Mouse (Mus musculus) midbrain, embryonic 13.5 days (tissue): ENCODE data around the gene Fndc7. TPM values are rescaled to one million over a fixed set of nuclear protein-coding genes. Genes with fewer than 3 reads are reported as not detected.
"Not testable (repeated sequence)": the region's sequence is repeated elsewhere in the genome, so short reads cannot be mapped to it uniquely, and the experiment has no call there.

ENCODE experiments used
- ATAC-seq: fragments of 200-750 bp; cut with Nextera tagmentation; 2 replicates; pipeline ENCODE4 v1.8.0; 2017; ENCODE audit warnings: mild to moderate bottlenecking, moderate TSS enrichment, moderate library complexity
- H3K27ac ChIP-seq: fragments of 300-500 bp; sonication (generic); 2 replicates; pipeline ENCODE4 v1.5.1; 2015; ENCODE audit warnings: inconsistent platforms, mild to moderate bottlenecking, moderate library complexity
- H3K27me3 ChIP-seq: fragments of 300-500 bp; sonication (generic); 2 replicates; pipeline ENCODE4 v1.6.1; 2015; ENCODE audit warnings: mild to moderate bottlenecking, inconsistent platforms
- H3K36me3 ChIP-seq: fragments of 300-500 bp; sonication (generic); 2 replicates; pipeline ENCODE4 v1.6.1; 2015; ENCODE audit warnings: mild to moderate bottlenecking, inconsistent platforms
- H3K4me1 ChIP-seq: fragments of 300-500 bp; sonication (generic); replicated peaks from 2 replicates; pipeline ENCODE4 v1.6.1; 2015; ENCODE audit warnings: inconsistent platforms
- H3K4me2 ChIP-seq: fragments of 300-500 bp; sonication (generic); replicated peaks from 2 replicates; pipeline ENCODE4 v1.6.1; 2015; ENCODE audit warnings: moderate library complexity, mild to moderate bottlenecking, inconsistent platforms
- H3K4me3 ChIP-seq: fragments of 300-500 bp; sonication (generic); replicated peaks from 2 replicates; pipeline ENCODE4 v1.5.1; 2015; ENCODE audit warnings: mild to moderate bottlenecking, inconsistent platforms
- H3K9ac ChIP-seq: fragments of 300-500 bp; sonication (generic); replicated peaks from 2 replicates; pipeline ENCODE4 v1.6.1; 2015; ENCODE audit warnings: mild to moderate bottlenecking, inconsistent platforms
- H3K9me3 ChIP-seq: fragments of 300-500 bp; sonication (generic); 2 replicates; pipeline ENCODE4 v1.6.1; 2016; ENCODE audit warnings: mild to moderate bottlenecking, inconsistent platforms
- WGBS: fragments of 180-500 bp; shearing (Covaris S2); methylation state at CpG from one replicate; pipeline ENCODE4 v1.1.7; 2015; 5-methylcytosine and 5-hydroxymethylcytosine counted together
- polyA plus RNA-seq: library from polyadenylated mRNA; unstranded; fragments of >200 nt; fragmentation: Nextera tagmentation; extraction: Ambion mirVana; gene quantifications from 2 replicates; pipeline ENCODE4 v1.2.1, GENCODE M21; 2015

The Fndc7 gene
- polyA plus RNA-seq, 1 experiment from 2014 or later: not detected

DNA sequence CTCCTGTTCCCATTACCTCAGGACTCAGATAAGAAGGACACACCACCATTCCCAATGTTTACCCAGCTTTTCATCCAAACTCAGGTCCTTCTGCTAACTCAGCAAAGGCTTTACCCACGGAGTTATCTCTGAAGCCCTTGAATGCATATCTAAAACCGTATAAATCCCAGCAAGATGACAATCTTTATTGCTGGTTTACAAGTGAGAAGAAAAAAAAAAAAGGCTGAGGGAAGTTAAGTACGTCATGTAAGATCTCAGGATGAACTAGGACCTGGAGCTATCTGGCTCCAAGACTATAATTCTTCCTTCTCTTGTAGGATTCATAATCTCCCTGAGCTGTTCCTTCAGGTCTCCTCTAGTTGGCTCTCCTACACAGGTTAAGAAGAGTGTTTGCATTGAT is 38.3 kb downstream of the Fndc7 start:
- H3K4me1 ChIP-seq: peaks cover 14% of the 10 kb centered on the region
- WGBS: 77% methylated on average over 3 of the region's 3 CpGs

DNA sequence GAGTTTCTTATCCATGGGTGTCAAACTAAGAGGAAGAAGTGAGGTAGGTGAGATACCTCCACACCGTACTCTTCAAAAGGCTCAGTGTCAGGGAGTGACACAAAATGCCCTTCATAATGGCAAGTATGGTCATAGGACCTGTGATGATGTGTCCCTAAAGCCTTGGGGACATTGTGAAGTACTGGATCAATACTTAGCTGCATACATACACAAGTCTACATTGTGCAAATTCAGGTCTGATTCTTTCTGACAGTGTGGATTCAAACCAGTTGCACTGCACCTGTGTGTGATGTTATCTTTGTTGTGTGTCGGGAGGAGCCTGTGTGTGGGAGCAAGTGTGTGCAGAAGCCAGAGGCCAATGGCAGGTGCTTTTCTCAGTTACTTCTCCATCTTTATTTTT is 38.7 kb downstream of the Fndc7 start:
- Histone ChIP-seq H3K27ac (no peak overlapping the region), H3K9me3 (no peaks in the 10 kb centered on the region), H3K9ac (no peak overlapping the region), H3K4me3 (no peak overlapping the region), H3K36me3 (no peaks in the 10 kb centered on the region), H3K4me1 (peaks cover 10% of the 10 kb centered on the region), H3K27me3 (no peaks in the 10 kb centered on the region), H3K4me2 (no peak overlapping the region)
- no peak for ATAC-seq
- 92% methylated on average over 2 of the region's 2 CpGs for whole genome bisulfite sequencing

More for the DNA sequence above, 38.3 kb downstream of the Fndc7 start:
- Histone ChIP-seq H3K4me2 (no peak overlapping the region), H3K27ac (no peak overlapping the region), H3K9ac (no peak overlapping the region), H3K9me3 (no peaks in the 10 kb centered on the region), H3K27me3 (no peaks in the 10 kb centered on the region), H3K36me3 (no peaks in the 10 kb centered on the region), H3K4me3 (no peak overlapping the region)
- no peak for ATAC-seq

DNA sequence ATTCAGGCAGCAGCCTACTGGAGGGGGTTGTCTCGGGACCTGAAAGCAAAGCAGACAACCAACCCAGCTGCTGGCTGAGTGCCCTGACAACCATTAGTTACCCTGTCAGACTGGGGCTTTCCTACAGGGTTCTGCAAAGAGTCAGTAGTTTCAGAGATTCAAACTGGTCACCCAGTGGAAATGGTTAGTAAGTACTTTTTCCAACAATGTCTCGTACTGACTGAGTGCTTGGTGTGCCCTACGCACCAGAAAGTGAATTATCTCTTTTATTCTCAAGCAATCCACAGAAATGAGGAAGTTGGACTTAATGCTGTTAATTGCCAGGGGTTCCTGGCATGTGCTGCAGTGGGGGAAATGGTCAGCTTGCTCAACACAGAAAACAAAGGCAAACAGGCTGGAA is 39.3 kb downstream of the Fndc7 start:
- no peak overlapping the region for H3K4me3 ChIP-seq
- WGBS: 73% methylated on average over 3 of the region's 3 CpGs

DNA sequence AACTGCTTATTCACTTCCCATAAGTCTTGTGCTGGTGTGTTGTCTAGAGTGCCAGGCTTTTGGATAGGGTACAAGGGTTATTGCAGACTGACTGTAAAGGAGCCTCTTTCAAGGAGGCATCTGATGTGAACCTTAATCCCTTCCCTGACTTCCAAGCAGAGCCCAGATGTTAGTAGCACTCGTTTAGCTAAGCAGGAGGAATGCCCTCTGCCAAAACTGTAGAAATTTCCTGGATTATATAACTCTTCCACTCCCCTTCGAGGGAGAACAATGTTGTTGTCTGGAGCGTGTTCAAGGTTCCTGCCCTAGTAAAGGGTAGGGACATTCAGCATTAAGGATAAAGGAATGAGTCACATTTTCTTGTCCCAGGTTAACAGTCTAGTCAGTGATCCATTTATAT is 43.2 kb downstream of the Fndc7 start:
- Histone ChIP-seq H3K9ac (no peak overlapping the region), H3K27me3 (no peaks in the 10 kb centered on the region), H3K4me2 (no peak overlapping the region), H3K27ac (no peak overlapping the region), H3K36me3 (no peaks in the 10 kb centered on the region), H3K9me3 (no peaks in the 10 kb centered on the region), H3K4me1 (no peaks in the 10 kb centered on the region), H3K4me3 (no peak overlapping the region)
- WGBS: 74% methylated on average over 3 of the region's 3 CpGs
- no peak for ATAC-seq

More for the DNA sequence above, 39.3 kb downstream of the Fndc7 start:
- no peak overlapping the region for H3K4me2 ChIP-seq
- H3K36me3 ChIP-seq: no peaks in the 10 kb centered on the region
- ATAC-seq: no peak
- H3K4me1 ChIP-seq: peaks cover 4% of the 10 kb centered on the region; the same call in 1 of the 2 replicates
- no peak overlapping the region for H3K9ac ChIP-seq
- H3K9me3 ChIP-seq: no peaks in the 10 kb centered on the region
- H3K27ac ChIP-seq: no peak overlapping the region
- no peaks in the 10 kb centered on the region for H3K27me3 ChIP-seq

DNA sequence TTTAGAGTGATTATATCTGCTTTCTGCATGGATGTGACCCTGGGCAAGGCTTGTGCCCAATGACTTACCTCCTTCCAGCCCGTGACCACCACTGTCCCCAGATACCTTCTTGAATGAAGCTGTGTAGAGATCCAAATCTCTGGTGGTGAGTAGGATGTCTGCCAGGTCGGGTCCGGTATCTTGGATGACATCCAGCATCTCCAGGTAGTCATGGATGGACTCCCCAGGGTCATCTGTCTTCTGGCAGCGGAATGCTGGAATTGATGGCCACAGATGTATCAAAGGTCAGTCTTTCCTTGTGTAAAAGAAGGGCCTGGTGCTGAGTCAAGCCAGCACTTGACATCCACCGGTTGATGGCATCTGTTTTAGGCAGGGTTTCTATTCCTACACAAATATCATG is 45.3 kb downstream of the Fndc7 start:
- H3K4me2 ChIP-seq: no peak overlapping the region
- H3K27ac ChIP-seq: no peak overlapping the region
- H3K4me1 ChIP-seq: 0 out of 2 replicates have a peak, but pooled peaks cover under 1% of the 10 kb centered on the region
- H3K36me3 ChIP-seq: no peaks in the 10 kb centered on the region
- no peaks in the 10 kb centered on the region for H3K27me3 ChIP-seq
- no peak overlapping the region for H3K4me3 ChIP-seq
- no peak overlapping the region for H3K9ac ChIP-seq
- H3K9me3 ChIP-seq: no peaks in the 10 kb centered on the region
- ATAC-seq: no peak
- WGBS: 90% methylated on average over 5 of the region's 5 CpGs

DNA sequence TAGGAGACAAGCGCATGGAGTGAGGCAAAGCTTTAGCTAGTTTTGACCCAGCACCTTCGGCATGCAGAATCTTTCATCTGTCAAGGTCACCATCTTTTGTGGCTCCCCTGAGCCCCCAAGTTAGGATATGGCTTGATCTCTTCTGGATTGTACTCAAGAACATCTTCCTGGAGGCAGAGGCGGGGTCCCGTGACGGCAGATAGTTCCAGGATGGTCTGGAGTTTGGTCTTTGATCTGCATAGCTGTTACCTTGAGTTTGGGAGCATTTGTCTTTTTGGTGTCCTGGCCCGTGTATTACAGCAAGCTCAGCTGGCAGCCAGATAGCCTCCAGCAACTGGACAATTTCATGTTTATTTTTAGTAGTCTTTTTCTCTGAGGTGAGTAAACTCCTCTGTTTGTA is 45.8 kb downstream of the Fndc7 start:
- no peak for ATAC-seq
- Histone ChIP-seq H3K4me3 (no peak overlapping the region), H3K9me3 (no peaks in the 10 kb centered on the region), H3K4me1 (peaks cover 6% of the 10 kb centered on the region; the same call in 1 of the 2 replicates), H3K36me3 (no peaks in the 10 kb centered on the region), H3K9ac (no peak overlapping the region), H3K27me3 (no peaks in the 10 kb centered on the region), H3K27ac (no peak overlapping the region), H3K4me2 (no peak overlapping the region)
- WGBS: 89% methylated on average over 6 of the region's 6 CpGs

DNA sequence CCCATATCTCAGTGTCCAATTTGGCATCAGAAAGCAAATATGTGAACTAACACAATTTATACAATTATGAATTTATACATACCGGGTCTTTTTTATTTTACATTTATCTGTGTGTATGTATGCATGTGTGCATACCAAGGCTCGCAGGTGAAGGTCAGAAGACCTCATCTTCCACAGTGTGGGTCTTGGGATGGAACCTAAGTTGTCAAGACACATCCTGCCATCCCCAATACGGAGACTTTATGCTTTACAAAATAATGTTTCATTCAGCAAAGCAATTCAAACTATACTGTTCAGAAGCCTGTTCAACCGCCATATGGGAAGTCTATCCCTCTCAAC is 49.1 kb downstream of the Fndc7 start:
- 52% methylated on average over 4 of the region's 4 CpGs for WGBS
- Histone ChIP-seq H3K4me2 (peak overlapping the region; percentile 73; the same call in 1 of the 2 replicates), H3K27ac (no peak overlapping the region), H3K9me3 (no peaks in the 10 kb centered on the region), H3K4me1 (peaks cover 18% of the 10 kb centered on the region; the same call in 1 of the 2 replicates), H3K27me3 (no peaks in the 10 kb centered on the region), H3K4me3 (peak overlapping the region; percentile 73), H3K9ac (no peak overlapping the region), H3K36me3 (no peaks in the 10 kb centered on the region)
- ATAC-seq: peak; percentile 67

DNA sequence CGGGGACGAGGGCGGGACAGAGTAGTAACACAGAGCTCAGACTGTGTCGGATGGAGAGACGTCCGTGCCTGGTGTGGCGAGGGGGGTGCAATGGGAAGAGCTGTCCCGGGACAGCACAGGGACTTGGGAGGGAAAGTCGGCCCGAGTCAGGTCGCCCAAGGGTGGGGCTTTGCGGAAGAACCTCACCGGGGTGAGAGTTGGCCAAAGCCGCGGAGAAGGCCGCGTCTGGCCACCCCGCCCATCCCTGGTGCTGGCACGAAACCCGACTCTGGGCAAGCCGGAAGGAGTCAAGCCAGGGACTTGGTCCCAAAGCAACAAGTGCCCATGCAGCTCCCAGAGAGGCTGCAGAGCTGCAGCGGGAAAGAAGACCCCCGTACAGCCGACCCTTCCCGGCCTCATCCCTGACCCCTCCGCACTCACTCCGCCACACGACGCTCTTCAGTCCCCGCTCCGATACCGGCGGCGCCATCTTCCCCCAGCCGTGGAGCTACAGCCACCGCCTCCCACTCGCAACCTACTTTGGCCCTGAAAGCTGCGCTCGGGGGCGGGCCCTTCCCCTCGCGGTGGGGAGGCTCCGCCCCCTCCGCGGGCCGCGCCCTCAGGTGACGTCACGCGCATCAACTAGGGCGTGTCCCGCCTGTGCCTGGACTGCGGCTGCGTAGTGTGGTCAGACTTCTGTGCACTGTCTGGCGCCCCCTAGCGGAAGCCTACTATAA is 49.6 kb downstream of the Fndc7 start, which contains the start of gene Stxbp3:
Stxbp3 (minus strand) TSS at position 527 of the 716 bp plus-strand sequence.
- Histone ChIP-seq H3K27me3 (no peaks in the 10 kb centered on the region), H3K4me1 (peaks cover 18% of the 10 kb centered on the region; the same call in 1 of the 2 replicates), H3K36me3 (no peaks in the 10 kb centered on the region), H3K9me3 (no peaks in the 10 kb centered on the region), H3K27ac (peak within 1 kb of the TSS; percentile 36; the same call in 1 of the 2 replicates), H3K9ac (peak within 1 kb of the TSS; percentile 72), H3K4me2 (peak within 1 kb of the TSS; percentile 73), H3K4me3 (peak within 1 kb of the TSS; percentile 73)
- WGBS: under 1% methylated on average over 56 of the region's 56 CpGs
- peak; percentile 95 for ATAC-seq

DNA sequence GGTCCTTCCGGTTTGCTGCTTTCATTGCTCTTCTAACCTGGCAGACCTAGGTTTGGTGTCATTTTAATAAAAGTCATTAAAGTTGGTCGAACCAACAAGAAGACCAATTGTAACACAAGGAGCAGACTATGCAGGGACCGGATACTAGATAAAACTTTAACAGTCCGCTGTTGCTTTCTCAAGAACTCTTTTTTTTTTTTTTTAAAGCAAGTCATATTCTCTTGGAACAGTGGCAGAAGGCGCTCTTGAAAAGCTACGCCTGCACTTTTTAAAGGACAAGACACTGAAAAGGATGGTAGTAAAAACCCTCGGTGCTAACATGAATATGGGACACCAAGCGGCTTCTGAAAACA is 50.2 kb downstream of the Fndc7 start:
- Histone ChIP-seq H3K27ac (peak overlapping the region; percentile 36; the same call in 1 of the 2 replicates), H3K4me2 (peak overlapping the region; percentile 73), H3K9ac (peak overlapping the region; percentile 72), H3K9me3 (no peaks in the 10 kb centered on the region), H3K27me3 (no peaks in the 10 kb centered on the region), H3K36me3 (no peaks in the 10 kb centered on the region), H3K4me1 (peaks cover 18% of the 10 kb centered on the region; the same call in 1 of the 2 replicates), H3K4me3 (peak overlapping the region; percentile 73)
- no peak for ATAC-seq
- 12% methylated on average over 8 of the region's 8 CpGs for WGBS

DNA sequence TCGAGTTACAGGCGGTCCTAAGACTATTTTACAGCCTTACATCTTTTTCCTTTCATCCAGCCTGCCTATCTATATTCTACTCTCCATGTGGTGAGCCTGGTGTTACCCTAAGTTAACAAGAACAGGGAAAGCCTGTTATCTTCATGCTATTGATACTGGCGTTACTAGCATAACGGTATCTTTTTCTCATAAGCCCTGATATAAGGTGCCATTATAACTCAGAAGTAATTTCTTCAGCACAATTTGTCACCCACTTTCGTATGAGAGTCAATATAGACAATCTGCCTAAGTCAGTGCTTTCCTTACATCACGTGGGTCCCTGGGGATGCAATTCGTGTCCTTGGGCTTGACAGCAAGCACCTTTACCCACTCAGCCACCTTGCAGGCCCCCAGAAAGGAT is 50.8 kb downstream of the Fndc7 start:
- Histone ChIP-seq H3K9ac (no peak overlapping the region), H3K4me3 (no peak overlapping the region), H3K27ac (no peak overlapping the region), H3K9me3 (no peaks in the 10 kb centered on the region), H3K4me2 (peak overlapping the region; percentile 73), H3K36me3 (no peaks in the 10 kb centered on the region), H3K4me1 (peaks cover 18% of the 10 kb centered on the region; the same call in 1 of the 2 replicates), H3K27me3 (no peaks in the 10 kb centered on the region)
- 83% methylated on average over 7 of the region's 7 CpGs for WGBS
- no peak for ATAC-seq

DNA sequence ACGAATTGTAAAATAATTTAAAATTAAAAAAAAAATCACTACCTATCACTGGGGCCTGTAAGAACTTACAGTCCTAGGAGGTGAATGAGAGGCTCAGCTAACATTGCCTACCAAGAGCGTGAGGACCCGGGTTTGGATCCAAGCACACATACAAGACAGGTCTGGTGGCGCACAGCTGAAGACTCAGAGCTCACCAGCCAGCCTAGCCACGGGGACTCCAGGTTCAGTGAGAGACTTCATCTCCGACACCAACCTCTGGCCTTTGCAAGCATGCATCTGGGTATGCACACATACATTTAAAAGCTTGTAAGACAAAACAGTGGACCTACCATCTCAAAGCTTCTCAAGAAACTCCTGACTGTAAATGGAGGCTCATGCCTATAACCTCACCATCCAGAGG is 52.9 kb downstream of the Fndc7 start:
- Histone ChIP-seq H3K4me3 (no peak overlapping the region), H3K36me3 (no peaks in the 10 kb centered on the region), H3K27ac (no peak overlapping the region), H3K9ac (no peak overlapping the region), H3K4me2 (no peak overlapping the region), H3K27me3 (no peaks in the 10 kb centered on the region), H3K4me1 (peaks cover 18% of the 10 kb centered on the region; the same call in 1 of the 2 replicates), H3K9me3 (no peaks in the 10 kb centered on the region)
- ATAC-seq: no peak
- 93% methylated on average over 6 of the region's 6 CpGs for WGBS

DNA sequence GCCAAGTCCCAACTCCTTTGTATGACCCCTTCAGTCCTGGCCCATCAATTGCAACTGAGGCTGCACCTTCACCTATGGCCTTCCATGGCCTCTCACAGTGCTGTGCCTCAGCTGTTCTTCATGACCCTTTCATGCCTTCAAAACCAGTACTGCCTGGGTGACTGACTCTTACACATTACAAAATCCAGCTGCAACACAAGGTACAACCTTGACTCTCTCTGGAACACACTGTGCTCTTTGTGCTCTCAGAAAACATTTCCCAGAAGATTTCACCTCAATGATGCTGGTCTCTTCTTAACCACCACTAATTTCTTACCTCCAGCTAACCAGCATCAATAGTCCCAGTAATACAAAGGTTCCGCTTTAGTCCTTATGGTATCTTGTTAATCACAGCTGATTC is 56.1 kb downstream of the Fndc7 start:
- not testable (repeated sequence) for H3K27me3 ChIP-seq, H3K4me3 ChIP-seq, H3K27ac ChIP-seq, H3K9me3 ChIP-seq, H3K4me2 ChIP-seq, H3K4me1 ChIP-seq, H3K9ac ChIP-seq, ATAC-seq, H3K36me3 ChIP-seq
- 100% methylated on average over 1 of the region's 1 CpGs for WGBS

DNA sequence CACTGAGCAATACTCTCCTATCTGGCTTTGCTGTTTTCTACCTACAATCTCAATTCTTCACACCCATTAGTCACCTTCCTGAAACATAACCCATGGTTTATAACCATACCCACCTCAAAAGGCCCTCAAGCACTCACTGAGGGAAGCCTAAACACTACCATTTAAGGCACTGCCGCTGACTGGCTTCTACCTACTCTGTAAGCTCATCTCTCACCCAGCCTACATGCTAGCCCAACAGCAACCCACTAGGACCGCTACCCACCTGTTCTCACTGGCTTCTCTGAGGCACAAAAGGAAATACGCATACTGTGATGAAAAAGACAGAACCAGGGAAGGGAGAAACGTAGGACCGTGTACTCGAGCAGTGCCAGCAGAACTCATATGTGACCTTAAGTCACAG is 58.1 kb downstream of the Fndc7 start:
- 98% methylated on average over 6 of the region's 6 CpGs for WGBS
- ATAC-seq: no peak
- Histone ChIP-seq H3K9me3 (no peaks in the 10 kb centered on the region), H3K36me3 (peaks cover 3% of the 10 kb centered on the region), H3K4me1 (no peaks in the 10 kb centered on the region), H3K27me3 (no peaks in the 10 kb centered on the region), H3K4me3 (no peak overlapping the region), H3K9ac (no peak overlapping the region), H3K27ac (no peak overlapping the region), H3K4me2 (no peak overlapping the region)
